Mouse (Mus musculus): Measurements from ENCODE around the gene Hcn2.

- no peak for TF ChIP-seq CTCF (IDR thresholded peaks at IDR 0.05; ENCODE audit: low read depth)
- no peak for TF ChIP-seq EP300 (IDR thresholded peaks at IDR 0.05; ENCODE audit: low read depth)
These were observed 30.3 kb downstream of the Hcn2 start for GRCm38 (mm10) chr10:79746774-79747151.

All from liver, postnatal 0 days (tissue).